Mouse (Mus musculus): ENCODE measurements at regions not wholly inside any gene's neighbourhood (a gene's known extent, or its start where the extent isn't known, plus 50 kb on each side); places are given as distances from the start of the nearest gene placed in this dataset.

DNA sequence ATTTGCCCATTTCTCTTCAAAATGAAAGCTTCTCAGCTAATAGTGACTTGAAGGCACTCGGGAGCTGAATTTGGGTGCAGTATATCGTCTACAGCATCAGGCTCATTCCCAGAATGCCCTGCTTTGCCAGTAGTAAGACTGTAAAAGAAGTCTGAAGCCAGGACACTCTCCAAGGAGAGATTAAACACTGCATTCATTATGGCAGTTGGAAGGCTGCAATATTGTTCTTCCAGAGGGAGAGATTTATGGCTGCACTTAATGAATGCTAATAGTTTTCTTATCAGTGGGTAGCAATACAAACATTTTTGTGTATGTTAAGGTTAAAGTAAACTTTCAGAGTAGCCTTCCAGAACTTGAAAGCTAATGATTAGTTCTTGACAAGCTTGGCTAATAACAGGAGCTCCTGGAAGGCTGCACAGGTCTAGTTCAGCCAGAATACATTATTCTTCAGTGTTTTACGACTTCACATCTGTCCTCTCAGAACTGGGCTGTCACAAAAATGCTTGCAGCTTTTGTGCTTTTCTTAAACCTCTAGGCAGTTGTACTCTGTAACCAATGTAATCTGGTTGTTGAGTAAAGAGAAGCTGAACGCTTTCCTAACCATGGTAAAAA, 910.2 kb downstream of the Ets1 start:
- TF ChIP-seq SRF (IDR thresholded peaks at IDR 0.05; ENCODE audit: control insufficient read depth, insufficient read length, low read depth) (no peak), REST (IDR thresholded peaks at IDR 0.05; ENCODE audit: insufficient read depth, insufficient read length) (no peak), MAX (IDR thresholded peaks at IDR 0.05; ENCODE audit: low read depth) (no peak), POLR2A (IDR thresholded peaks at IDR 0.05; ENCODE audit: insufficient read length, low read depth) (no peak), CEBPB (IDR thresholded peaks at IDR 0.05; ENCODE audit: insufficient read depth, poor library complexity, severe bottlenecking) (no peak), TCF12 (IDR thresholded peaks at IDR 0.05; ENCODE audit: insufficient read depth, poor library complexity, severe bottlenecking) (no peak), POLR2AphosphoS2 (IDR thresholded peaks at IDR 0.05; ENCODE audit: insufficient read length, low read depth) (no peak), MYOG (IDR thresholded peaks at IDR 0.05; ENCODE audit: control insufficient read depth in 1 of 3, insufficient read depth in 1 of 3, insufficient read length in 2 of 3, low read depth in 2 of 3) (no peak), E2F4 (IDR thresholded peaks at IDR 0.05; ENCODE audit: insufficient read depth) (no peak), USF1 (IDR thresholded peaks at IDR 0.05; ENCODE audit: low read depth) (no peak)
